Mouse (Mus musculus) small intestine, adult 2 months (tissue): ENCODE measurements around the gene Golph3.

Experiments
- CTCF ChIP-seq: fragments of 200-500 bp; IDR thresholded peaks from 2 replicates; pipeline ENCODE4 v1.5.1; 2012; ENCODE audit warnings: low read depth, mild to moderate bottlenecking, control low read depth, inconsistent platforms, low read length, moderate library complexity, mixed read lengths; ENCODE audit not compliant: insufficient replicate concordance, insufficient read length; ENCODE audit errors: extremely low read depth
- POLR2A ChIP-seq: fragments of 200-500 bp; IDR thresholded peaks from 2 replicates; pipeline ENCODE4 v1.6.1; 2012; ENCODE audit warnings: low read depth, mild to moderate bottlenecking, control low read depth, inconsistent platforms, low read length, moderate library complexity

GRCm38 (mm10) chr15:12368850-12369249 is 47.6 kb downstream of the Golph3 start:
- TF ChIP-seq POLR2A (no peak), CTCF (no peak)
